Mouse (Mus musculus) megakaryocyte, embryonic 14.5 days (primary cell): Measurements from ENCODE around the gene Yipf2. TPM values are rescaled to one million over a fixed set of nuclear protein-coding genes. Genes with fewer than 3 reads are reported as not detected.

Experiments
- H3K27me3 ChIP-seq: replicated peaks from 2 replicates; pipeline ENCODE3; 2012; ENCODE audit warnings: inconsistent platforms
- H3K36me3 ChIP-seq: replicated peaks from 2 replicates; pipeline ENCODE3; 2012; ENCODE audit warnings: low read length, inconsistent platforms, mixed read lengths
- H3K4me1 ChIP-seq: 2 replicates; pipeline ENCODE4 v1.6.1; 2012; ENCODE audit warnings: inconsistent platforms
- H3K4me3 ChIP-seq: replicated peaks from 2 replicates; pipeline ENCODE3; 2012; ENCODE audit warnings: moderate library complexity, mild to moderate bottlenecking, inconsistent platforms
- H3K9me3 ChIP-seq: 2 replicates; pipeline ENCODE4 v1.6.1; 2012; ENCODE audit warnings: inconsistent platforms
- FLI1 ChIP-seq: IDR thresholded peaks from 2 replicates; pipeline ENCODE4 v1.6.1; 2012; ENCODE audit warnings: low read length, inconsistent platforms, mixed read lengths
- GATA1 ChIP-seq: IDR thresholded peaks from 3 replicates; pipeline ENCODE4 v1.6.1; 2012; ENCODE audit warnings: mixed read lengths, low read length, inconsistent platforms, borderline replicate concordance
- polyA plus RNA-seq: library from polyadenylated mRNA; stranded (reverse); fragments of >175 nt; gene quantifications from 2 replicates; pipeline ENCODE4 v1.2.3, GENCODE M21; 2012; ENCODE audit warnings: low replicate concordance; ENCODE audit not compliant: insufficient read depth

Gene Yipf2
- polyA plus RNA-seq, 1 experiment: 8.0 TPM

DNA sequence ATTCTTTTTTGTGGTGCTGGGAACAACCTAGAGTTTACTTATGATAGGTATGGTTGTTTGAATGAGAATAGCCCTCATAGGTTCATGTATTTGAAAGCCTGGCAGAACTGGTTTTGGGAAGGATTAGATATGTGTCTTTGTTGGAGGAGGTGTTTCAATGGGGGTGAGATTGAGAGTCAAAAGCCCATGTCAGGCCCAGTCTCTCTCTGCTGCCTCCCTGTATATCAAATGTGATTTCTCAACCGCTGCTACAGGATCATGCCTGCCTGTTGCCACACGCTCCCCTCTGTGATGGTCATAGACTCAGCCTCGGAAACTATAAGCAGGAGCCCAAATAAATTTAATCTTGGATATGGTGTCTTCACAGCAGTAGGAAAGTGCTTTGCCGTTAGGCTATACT, 27.6 kb upstream of the Yipf2 start:
- Histone ChIP-seq H3K9me3 (no peaks in the 10 kb centered on the region), H3K4me1 (peaks cover 45% of the 10 kb centered on the region), H3K36me3 (peaks cover 17% of the 10 kb centered on the region), H3K4me3 (no peak overlapping the region), H3K27me3 (no peaks in the 10 kb centered on the region)
- TF ChIP-seq GATA1: no peak

DNA sequence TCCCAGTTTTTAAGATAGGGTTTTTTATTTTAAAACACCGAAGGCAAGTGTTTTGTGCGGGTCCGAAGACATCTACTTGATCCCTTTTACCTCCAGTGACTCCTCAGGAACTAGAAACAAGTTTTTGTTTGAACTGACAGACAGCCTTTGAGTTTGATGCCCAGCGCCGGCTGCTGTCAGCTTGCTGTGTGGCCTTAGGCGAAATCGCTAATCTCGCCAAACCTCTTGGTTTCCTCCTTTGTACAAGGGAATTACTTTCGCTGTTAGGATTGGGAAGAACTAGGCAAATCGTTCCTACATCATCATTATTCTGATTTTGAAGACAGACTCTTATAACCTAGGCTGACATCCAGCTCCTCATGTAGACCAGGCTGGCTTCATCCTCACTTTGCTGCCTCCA, 24.4 kb upstream of the Yipf2 start:
- Histone ChIP-seq H3K36me3 (peaks cover 8% of the 10 kb centered on the region), H3K9me3 (no peaks in the 10 kb centered on the region), H3K4me3 (peak overlapping the region; percentile 93), H3K4me1 (peaks cover 58% of the 10 kb centered on the region), H3K27me3 (no peaks in the 10 kb centered on the region)
- TF ChIP-seq FLI1: no peak
- no peak for TF ChIP-seq GATA1

DNA sequence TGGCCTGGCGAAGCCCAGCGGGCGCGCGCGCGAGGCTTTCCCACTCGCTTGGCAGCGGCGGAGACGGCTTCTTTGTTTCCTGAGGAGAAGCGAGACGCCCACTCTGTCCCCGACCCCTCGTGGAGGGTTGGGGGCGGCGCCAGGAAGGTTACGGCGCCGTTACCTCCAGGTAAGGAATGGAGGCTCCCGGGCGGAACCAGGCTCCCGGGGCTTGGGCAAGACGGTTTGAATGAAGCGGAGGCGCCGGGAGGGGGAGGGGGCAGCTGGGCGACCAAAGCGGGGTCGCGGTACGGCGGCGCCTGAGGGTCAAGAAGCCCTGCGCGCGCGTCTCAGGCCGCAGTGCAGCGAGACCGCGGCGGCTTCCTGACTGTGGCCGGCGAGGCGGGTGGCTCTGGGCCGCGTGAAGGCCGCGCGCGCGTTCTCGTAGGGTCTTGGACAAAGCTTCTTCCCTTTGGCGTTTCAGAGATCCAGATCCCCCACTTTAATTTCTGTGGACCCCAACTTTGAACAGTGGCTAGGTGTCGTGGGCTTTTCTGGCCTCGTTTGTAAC, 23.7 kb upstream of the Yipf2 start:
- Histone ChIP-seq H3K27me3 (no peaks in the 10 kb centered on the region), H3K9me3 (no peaks in the 10 kb centered on the region), H3K36me3 (peaks cover 7% of the 10 kb centered on the region), H3K4me1 (peaks cover 56% of the 10 kb centered on the region), H3K4me3 (peak overlapping the region; percentile 93)
- TF ChIP-seq GATA1 (no peak), FLI1 (no peak)

DNA sequence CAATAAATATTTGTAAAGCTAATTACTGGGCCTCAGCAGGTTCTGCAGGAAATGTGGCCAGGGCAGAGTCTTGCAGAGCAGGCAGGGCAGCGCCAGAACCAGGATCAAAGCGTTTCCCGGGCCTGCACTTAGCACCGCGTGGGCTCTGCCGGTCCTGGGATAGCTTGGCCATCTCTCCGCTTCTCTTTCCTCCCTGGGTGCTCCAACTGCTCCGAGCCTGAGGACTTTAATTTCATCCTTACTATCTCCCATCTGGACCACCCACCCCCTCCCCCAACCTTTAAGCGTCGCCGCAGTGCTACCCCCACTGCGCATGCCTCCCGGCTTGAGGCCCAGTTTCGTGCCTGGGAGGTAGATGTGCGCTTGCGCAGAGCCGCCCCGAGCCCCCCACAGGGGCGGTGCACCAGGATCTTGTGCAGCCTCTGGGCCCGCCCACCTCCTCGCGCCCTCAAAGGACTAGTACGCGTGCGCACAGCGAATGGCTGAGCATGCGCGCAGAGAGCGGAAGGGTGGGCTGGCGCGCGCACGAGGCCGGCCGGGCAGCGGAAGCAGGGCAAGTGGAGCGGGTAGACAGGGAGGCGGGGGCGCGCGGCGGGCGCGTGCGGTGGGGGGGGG, 23.1 kb upstream of the Yipf2 start, which contains the start of gene Smarca4:
Gene Smarca4 (plus strand): TSS at position 553 of the 615 bp plus-strand sequence.
- Histone ChIP-seq H3K27me3 (no peaks in the 10 kb centered on the region), H3K4me3 (peak within 1 kb of the TSS; percentile 93), H3K4me1 (peaks cover 51% of the 10 kb centered on the region), H3K9me3 (no peaks in the 10 kb centered on the region), H3K36me3 (peaks cover 7% of the 10 kb centered on the region)
- no peak for TF ChIP-seq GATA1
- TF ChIP-seq FLI1: no peak

DNA sequence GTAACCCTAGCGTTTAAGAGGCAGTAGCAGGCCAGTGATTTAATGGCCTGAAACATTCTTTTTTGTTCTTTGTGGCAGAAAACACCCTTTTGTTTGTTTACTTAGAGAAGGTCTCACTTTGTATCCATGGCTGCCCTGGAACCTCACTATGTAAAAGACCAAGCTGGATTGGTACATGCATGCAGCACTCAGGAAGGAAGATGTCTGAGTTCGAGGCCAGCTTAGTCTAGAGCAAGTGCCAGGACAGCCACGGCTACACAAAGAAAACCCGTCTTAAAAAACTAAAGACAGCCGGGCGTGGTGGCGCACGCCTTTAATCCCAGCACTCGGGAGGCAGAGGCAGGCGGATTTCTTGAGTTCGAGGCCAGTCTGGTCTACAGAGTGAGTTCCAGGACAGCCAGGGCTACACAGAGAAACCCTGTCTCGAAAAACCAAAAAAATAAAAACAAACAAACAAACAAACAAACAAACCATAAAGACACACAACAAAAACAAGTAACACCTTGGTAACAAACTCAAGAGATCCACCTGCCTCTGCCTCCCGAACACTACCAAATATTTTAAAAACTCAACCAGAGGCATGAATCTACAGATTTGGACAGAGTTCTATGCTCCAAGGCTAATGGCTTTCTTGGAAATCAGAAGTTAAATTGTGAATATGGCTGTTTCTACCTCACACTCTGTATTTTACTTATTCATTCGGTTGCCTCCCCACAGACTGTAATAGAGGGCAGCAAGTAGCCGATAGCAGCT, 22.4 kb upstream of the Yipf2 start:
- TF ChIP-seq GATA1: no peak
- no peak for TF ChIP-seq FLI1
- Histone ChIP-seq H3K4me1 (peaks cover 54% of the 10 kb centered on the region), H3K27me3 (no peaks in the 10 kb centered on the region), H3K9me3 (no peaks in the 10 kb centered on the region), H3K36me3 (peaks cover 7% of the 10 kb centered on the region), H3K4me3 (peak overlapping the region; percentile 93)

DNA sequence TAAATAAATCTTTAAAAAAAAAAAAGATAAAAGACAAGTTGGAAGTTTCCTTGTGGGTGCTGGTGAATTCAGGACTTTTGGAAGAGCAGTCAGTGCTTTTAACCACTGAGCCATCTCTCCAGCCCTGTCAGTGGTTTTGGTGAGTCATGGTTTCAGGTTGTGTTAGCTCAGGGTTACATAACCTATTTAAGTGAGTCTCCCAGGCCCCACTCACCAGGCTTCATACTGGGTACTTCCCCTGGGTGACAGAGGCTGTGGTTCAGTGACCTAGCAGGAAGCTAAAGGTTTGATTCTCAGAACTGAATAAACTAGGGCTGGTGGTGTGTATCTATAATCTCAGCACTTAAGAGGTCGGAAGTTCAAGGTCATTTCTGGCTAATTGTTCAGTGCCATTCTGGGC, 17.2 kb upstream of the Yipf2 start:
- H3K27me3 ChIP-seq: no peaks in the 10 kb centered on the region
- peaks cover 48% of the 10 kb centered on the region for H3K4me1 ChIP-seq
- no peaks in the 10 kb centered on the region for H3K9me3 ChIP-seq
- no peak overlapping the region for H3K4me3 ChIP-seq
- no peaks in the 10 kb centered on the region for H3K36me3 ChIP-seq
- TF ChIP-seq GATA1 (no peak), FLI1 (no peak)

DNA sequence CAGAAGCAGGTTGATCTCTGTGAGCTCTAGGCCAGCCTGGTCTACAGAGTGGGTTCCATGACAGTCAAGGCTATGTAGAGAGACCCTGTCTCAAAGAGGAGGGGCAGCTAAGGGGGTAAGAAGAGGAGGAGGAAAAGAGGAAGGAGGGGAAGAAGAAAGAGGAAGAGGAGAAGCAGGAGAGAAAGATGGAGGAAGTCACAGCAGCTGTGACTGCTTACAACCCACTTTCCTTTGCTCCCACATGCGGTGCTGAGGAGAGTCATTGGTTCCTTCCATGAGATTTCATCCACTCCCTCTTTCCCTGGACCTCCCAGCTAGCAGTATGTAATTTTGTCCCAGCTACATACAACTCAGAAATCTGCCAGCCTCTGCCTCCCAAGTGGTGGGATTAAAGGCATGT, 14.0 kb upstream of the Yipf2 start:
- no peak overlapping the region for H3K4me3 ChIP-seq
- TF ChIP-seq GATA1 (no peak), FLI1 (no peak)
- peaks cover 47% of the 10 kb centered on the region for H3K4me1 ChIP-seq
- no peaks in the 10 kb centered on the region for H3K9me3 ChIP-seq
- H3K36me3 ChIP-seq: no peaks in the 10 kb centered on the region
- H3K27me3 ChIP-seq: no peaks in the 10 kb centered on the region

DNA sequence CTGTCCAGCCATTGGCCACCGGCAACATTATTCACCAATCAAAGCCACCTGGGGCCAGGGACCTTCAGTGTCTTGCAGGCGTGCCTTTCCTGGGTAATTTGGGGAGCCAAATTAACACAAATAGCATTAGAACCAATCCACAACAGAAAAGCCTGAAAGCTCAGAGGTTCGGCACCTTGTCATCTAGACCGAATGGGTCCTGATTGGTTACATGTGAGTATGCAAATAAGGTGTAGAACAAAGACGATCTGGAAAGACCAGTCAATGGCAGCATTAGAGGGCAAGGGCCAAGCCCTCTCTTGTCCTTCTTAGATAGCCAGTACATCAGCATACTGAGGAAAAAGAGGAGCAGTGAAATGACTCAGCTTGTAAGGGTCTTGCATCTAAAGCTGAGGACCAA, 13.2 kb upstream of the Yipf2 start:
- Histone ChIP-seq H3K36me3 (no peaks in the 10 kb centered on the region), H3K4me3 (no peak overlapping the region), H3K27me3 (no peaks in the 10 kb centered on the region), H3K9me3 (no peaks in the 10 kb centered on the region), H3K4me1 (peaks cover 48% of the 10 kb centered on the region)
- TF ChIP-seq FLI1 (no peak), GATA1 (no peak)

DNA sequence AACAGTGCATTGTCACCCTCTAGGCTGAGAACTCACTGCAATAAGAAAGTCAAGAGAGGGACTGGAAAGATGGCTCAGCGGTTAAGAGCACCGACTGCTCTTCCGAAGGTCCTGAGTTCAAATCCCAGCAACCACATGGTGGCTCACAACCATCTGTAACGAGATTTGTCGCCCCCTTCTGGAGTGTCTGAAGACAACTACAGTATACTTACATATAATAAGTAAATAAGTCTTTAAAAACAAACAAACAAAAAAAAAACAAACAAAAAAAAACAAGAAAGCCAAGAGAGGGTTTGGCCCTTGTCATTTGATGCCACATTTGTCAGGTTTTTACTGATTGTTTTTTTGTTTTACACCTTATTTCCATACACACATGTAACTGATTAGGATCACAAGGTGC, 11.5 kb upstream of the Yipf2 start:
- Histone ChIP-seq H3K27me3 (no peaks in the 10 kb centered on the region), H3K4me3 (no peak overlapping the region), H3K9me3 (no peaks in the 10 kb centered on the region), H3K36me3 (peaks cover 5% of the 10 kb centered on the region), H3K4me1 (peaks cover 36% of the 10 kb centered on the region)
- TF ChIP-seq FLI1 (no peak), GATA1 (no peak)

DNA sequence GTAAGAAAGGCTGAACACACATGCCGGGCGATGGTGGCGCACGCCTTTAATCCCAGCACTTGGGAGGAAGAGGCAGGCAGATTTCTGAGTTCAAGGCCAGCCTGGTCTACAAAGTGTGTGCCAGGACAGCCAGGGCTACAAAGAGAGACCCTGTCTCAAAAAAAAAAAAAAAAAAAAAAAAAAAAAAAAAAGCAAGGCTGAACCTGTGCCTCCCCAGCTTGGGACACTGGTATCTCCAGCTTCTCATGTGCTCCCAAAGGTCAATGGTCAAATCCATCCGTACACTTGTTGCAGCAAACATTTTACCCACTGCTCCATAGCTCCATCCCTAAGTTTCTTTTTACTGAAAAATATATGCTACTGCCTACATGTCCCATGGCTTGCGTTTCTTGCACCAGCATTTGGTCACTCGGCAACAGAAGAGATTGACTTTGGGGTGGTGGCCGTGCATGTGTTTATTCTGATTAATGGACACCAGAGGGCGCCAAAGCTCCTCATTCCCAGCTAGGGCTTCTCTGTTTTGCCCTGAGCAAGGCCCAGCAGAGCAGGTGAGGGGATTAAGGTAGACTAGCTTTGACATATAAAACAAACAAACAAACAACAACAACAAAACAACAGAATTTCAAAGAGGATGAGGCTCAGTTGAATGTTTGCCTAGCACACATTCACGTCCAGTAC, 9.2 kb upstream of the Yipf2 start:
- TF ChIP-seq GATA1 (no peak), FLI1 (no peak)
- no peaks in the 10 kb centered on the region for H3K9me3 ChIP-seq
- H3K4me1 ChIP-seq: peaks cover 38% of the 10 kb centered on the region
- H3K27me3 ChIP-seq: no peaks in the 10 kb centered on the region
- H3K36me3 ChIP-seq: peaks cover 11% of the 10 kb centered on the region
- peak overlapping the region; percentile 50 for H3K4me3 ChIP-seq
